Mouse (Mus musculus): ENCODE measurements around the gene Tbx3.

DNA sequence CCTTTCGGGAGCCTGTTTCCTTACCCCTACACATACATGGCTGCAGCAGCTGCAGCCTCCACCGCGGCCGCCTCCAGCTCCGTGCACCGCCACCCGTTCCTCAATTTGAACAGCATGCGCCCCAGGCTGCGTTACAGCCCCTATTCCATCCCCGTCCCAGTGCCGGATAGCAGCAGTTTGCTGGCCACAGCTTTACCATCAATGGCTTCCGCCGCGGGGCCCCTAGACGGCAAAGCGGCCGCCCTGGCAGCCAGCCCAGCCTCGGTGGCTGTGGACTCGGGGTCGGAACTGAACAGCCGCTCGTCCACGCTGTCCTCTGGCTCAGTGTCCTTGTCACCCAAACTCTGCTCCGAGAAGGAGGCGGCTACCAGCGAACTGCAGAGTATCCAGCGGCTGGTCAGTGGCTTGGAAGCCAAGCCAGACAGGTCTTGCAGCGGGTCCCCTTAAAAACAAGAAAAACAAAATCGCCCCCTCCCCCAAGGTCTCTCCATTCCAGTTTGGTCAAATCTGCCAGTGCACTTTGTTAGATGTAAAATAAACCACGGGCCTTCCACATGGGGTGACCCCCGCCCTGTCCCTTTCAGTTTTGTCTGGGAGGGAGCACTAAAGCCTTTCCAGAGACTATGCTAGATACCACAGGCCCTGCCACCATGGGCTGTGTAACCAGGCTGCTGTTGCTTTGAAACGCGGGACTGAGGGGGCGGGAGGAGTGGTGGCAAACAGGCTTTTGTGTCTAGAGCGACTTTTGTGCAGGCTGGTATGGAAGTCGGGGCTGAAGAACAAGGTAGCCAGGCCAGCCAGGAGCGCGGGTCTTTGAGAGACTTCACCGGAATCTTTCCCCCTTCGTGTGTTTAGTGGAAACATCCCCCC, 12.4 kb downstream of the Tbx3 start:
- no peak for TF ChIP-seq CTCF (IDR thresholded peaks at IDR 0.05; ENCODE audit: low read depth)
- TF ChIP-seq EP300 (IDR thresholded peaks at IDR 0.05; ENCODE audit: low read depth) = no peak

Data from heart, postnatal 0 days (tissue).